Mouse (Mus musculus): ENCODE data around the gene Tnfrsf18. TPM values are rescaled to one million over a fixed set of nuclear protein-coding genes. Genes with fewer than 3 reads are reported as not detected.

Tnfrsf18 gene
- total and polyA plus RNA-seq, 3 experiments = 9.3 to 16.2 TPM; not detected in 1

DNA sequence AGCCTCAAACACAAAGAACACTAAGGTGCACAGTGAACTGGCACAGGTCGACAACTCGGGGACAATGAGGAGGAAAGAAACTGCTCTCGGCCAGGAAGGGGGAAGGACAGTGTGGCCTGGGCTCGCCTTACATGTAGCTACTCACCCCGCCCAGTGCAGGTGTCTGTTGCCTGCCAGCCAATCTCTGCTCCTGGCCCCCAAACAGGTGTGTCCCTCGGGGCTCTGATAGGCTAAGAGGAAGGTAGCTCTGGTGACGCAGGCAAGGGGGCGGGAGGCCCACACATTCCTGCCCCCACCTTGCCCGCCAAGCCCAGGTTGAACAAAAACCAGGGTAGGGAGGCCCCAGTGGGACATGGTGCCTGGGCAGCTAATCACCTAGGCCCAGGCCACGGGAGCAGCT lies 33.7 kb downstream of the Tnfrsf18 start:
- H3K9me3 ChIP-seq (replicated peaks; ENCODE audit: insufficient read depth, low read length) = no peaks in the 10 kb centered on the region
- no peak overlapping the region for H3K4me3 ChIP-seq (ENCODE audit: control insufficient read depth in 1 of 2, insufficient read depth in 1 of 2, low read depth in 2 of 2, low read length in 2 of 2)
- no peaks in the 10 kb centered on the region for H3K36me3 ChIP-seq (ENCODE audit: control insufficient read depth in 1 of 2, insufficient read depth in 2 of 2, low read length in 2 of 2)
- H3K9ac ChIP-seq (ENCODE audit: control insufficient read depth, low read depth, low read length, poor library complexity, severe bottlenecking) = no peak overlapping the region
- H3K4me1 ChIP-seq (ENCODE audit: control insufficient read depth in 1 of 2, insufficient read depth in 2 of 2, low read length in 2 of 2) = no peaks in the 10 kb centered on the region
- no peak overlapping the region for H3K27ac ChIP-seq (ENCODE audit: control insufficient read depth, low read depth, low read length)
- DNase-seq (ENCODE audit: low read depth, low spot score) = no peak
- H3K79me2 ChIP-seq (ENCODE audit: control insufficient read depth, insufficient read depth, low read length, poor library complexity) = no peaks in the 10 kb centered on the region
- peaks cover 3 to 8% of the 10 kb centered on the region in 2 experiments; a peak in 3 of 4 replicates for H3K27me3 ChIP-seq (ENCODE audit: control insufficient read depth in 1 of 2, insufficient read depth in 2 of 2, low read length in 2 of 2)
- TF ChIP-seq RAD21 (IDR thresholded peaks at IDR 0.05; ENCODE audit: low read depth, low read length) (no peak), CTCF (IDR thresholded peaks at IDR 0.05 in 2 of 3, conservative IDR thresholded peaks at IDR 0.05 in 1 of 3; ENCODE audit: control insufficient read depth in 1 of 3, insufficient read depth in 1 of 3, low read depth in 2 of 3, low read length in 3 of 3, poor library complexity in 1 of 3, severe bottlenecking in 1 of 3) (no peak), MAZ (IDR thresholded peaks at IDR 0.05; ENCODE audit: low read depth, low read length) (no peak), UBTF (IDR thresholded peaks at IDR 0.05; ENCODE audit: borderline replicate concordance, insufficient read depth, low read depth, low read length) (no peak), TAL1 (IDR thresholded peaks at IDR 0.05; ENCODE audit: low read length) (no peak), KAT2A (conservative IDR thresholded peaks at IDR 0.05; ENCODE audit: low read depth, low read length) (no peak), GABPA (IDR thresholded peaks at IDR 0.05; ENCODE audit: low read depth, low read length) (no peak), MAFK (IDR thresholded peaks at IDR 0.05; ENCODE audit: borderline replicate concordance, low read depth, low read length) (no peak), CHD2 (IDR thresholded peaks at IDR 0.05; ENCODE audit: low read length) (no peak), TBP (IDR thresholded peaks at IDR 0.05; ENCODE audit: low read depth, low read length) (no peak), GATA1 (IDR thresholded peaks at IDR 0.05; ENCODE audit: low read depth, low read length) (no peak)

- DNase-seq (ENCODE audit: low read depth, low spot score) = no peak
- TF ChIP-seq ZKSCAN1 (IDR thresholded peaks at IDR 0.05; ENCODE audit: low read depth, low read length) = no peak
- no peak for TF ChIP-seq MYB (IDR thresholded peaks at IDR 0.05; ENCODE audit: low read depth, low read length)
- TF ChIP-seq POLR2AphosphoS2 (IDR thresholded peaks at IDR 0.05; ENCODE audit: low read length) = no peak
- no peak for TF ChIP-seq SIN3A (IDR thresholded peaks at IDR 0.05; ENCODE audit: low read length)
- TF ChIP-seq RCOR1 (IDR thresholded peaks at IDR 0.05; ENCODE audit: low read depth, low read length) = no peak
- Histone ChIP-seq H3K36me3 (ENCODE audit: control insufficient read depth in 1 of 2, insufficient read depth in 2 of 2, low read length in 2 of 2) (peaks cover 0 to 7% of the 10 kb centered on the region in 2 experiments; a peak in 2 of 4 replicates), H3K9me3 (replicated peaks; ENCODE audit: insufficient read depth, low read length) (no peaks in the 10 kb centered on the region), H3K27me3 (ENCODE audit: control insufficient read depth in 1 of 2, insufficient read depth in 2 of 2, low read length in 2 of 2) (no peaks in the 10 kb centered on the region; a peak in 1 of 4 replicates), H3K4me1 (ENCODE audit: control insufficient read depth in 1 of 2, insufficient read depth in 2 of 2, low read length in 2 of 2) (peaks cover 0 to 14% of the 10 kb centered on the region in 2 experiments; a peak in 3 of 4 replicates), H3K4me3 (ENCODE audit: control insufficient read depth in 1 of 2, insufficient read depth in 1 of 2, low read depth in 2 of 2, low read length in 2 of 2) (no peak overlapping the region), H3K79me2 (ENCODE audit: control insufficient read depth, insufficient read depth, low read length, poor library complexity) (no peaks in the 10 kb centered on the region), H3K27ac (ENCODE audit: control insufficient read depth, low read depth, low read length) (no peak overlapping the region), H3K9ac (ENCODE audit: control insufficient read depth, low read depth, low read length, poor library complexity, severe bottlenecking) (no peak overlapping the region)
These were observed 38.0 kb downstream of the Tnfrsf18 start for GRCm38 (mm10) chr4:156063861-156064509.
